Mouse (Mus musculus) MEL (cell line): ENCODE measurements around the gene Slc38a2. TPM values are rescaled to one million over a fixed set of nuclear protein-coding genes. Genes with fewer than 3 reads are reported as not detected.

ENCODE experiments used
- DNase-seq: peaks from one replicate; pipeline ENCODE4 v3.0.0; 2011; ENCODE audit warnings: low read depth, low spot score
- H3K27ac ChIP-seq: 2 replicates; pipeline ENCODE4 v1.5.1; 2012; ENCODE audit warnings: low read depth, mild to moderate bottlenecking, control low read depth, low read length, moderate library complexity; ENCODE audit not compliant: control insufficient read depth
- H3K27me3 ChIP-seq, 2 experiments: fragments of 150-350 bp in 1 of 2; sonication (generic) in 1 of 2; 2 replicates each; pipeline ENCODE4 v1.6.1; 2012; ENCODE audit warnings: low read length in 2 of 2, mild to moderate bottlenecking in 2 of 2, improper control_type of control experiment in 1 of 2, moderate library complexity in 1 of 2; ENCODE audit not compliant: insufficient read depth in 2 of 2, control insufficient read depth in 1 of 2
- H3K36me3 ChIP-seq, 2 experiments: 2 replicates each; pipeline ENCODE4 v1.6.1; 2012 to 2014; ENCODE audit warnings: low read length in 2 of 2, improper control_type of control experiment in 1 of 2, inconsistent platforms in 1 of 2, mild to moderate bottlenecking in 1 of 2; ENCODE audit not compliant: insufficient read depth in 2 of 2, control insufficient read depth in 1 of 2
- H3K4me1 ChIP-seq, 2 experiments: fragments of 150-350 bp in 1 of 2; sonication (generic) in 1 of 2; 2 replicates each; pipeline ENCODE4 v1.6.1; 2012; ENCODE audit warnings: low read length in 2 of 2, improper control_type of control experiment in 1 of 2, mild to moderate bottlenecking in 1 of 2; ENCODE audit not compliant: insufficient read depth in 2 of 2, control insufficient read depth in 1 of 2
- H3K4me3 ChIP-seq, 2 experiments: fragments of 150-350 bp in 1 of 2; sonication (generic) in 1 of 2; 2 replicates each; pipeline ENCODE4 v1.5.1; 2012; ENCODE audit warnings: low read depth in 2 of 2, low read length in 2 of 2, mild to moderate bottlenecking in 2 of 2, moderate library complexity in 2 of 2, control low read depth in 1 of 2, improper control_type of control experiment in 1 of 2; ENCODE audit not compliant: control insufficient read depth in 1 of 2, insufficient read depth in 1 of 2
- H3K79me2 ChIP-seq: 2 replicates; pipeline ENCODE4 v1.6.1; 2012; ENCODE audit warnings: mild to moderate bottlenecking, low read length, moderate library complexity; ENCODE audit not compliant: control insufficient read depth, poor library complexity, insufficient read depth
- H3K9ac ChIP-seq: 2 replicates; pipeline ENCODE4 v1.6.1; 2012; ENCODE audit warnings: low read depth, mild to moderate bottlenecking, control low read depth, low read length, moderate library complexity; ENCODE audit not compliant: control insufficient read depth, poor library complexity, severe bottlenecking
- H3K9me3 ChIP-seq: fragments of 150-350 bp; sonication (generic); replicated peaks from 2 replicates; pipeline ENCODE4 v1.6.1; 2012; ENCODE audit warnings: mild to moderate bottlenecking, low read length, improper control_type of control experiment, moderate library complexity; ENCODE audit not compliant: insufficient read depth
- BHLHE40 ChIP-seq: IDR thresholded peaks from 2 replicates; pipeline ENCODE4 v1.6.1; 2012; ENCODE audit warnings: low read depth, mild to moderate bottlenecking, inconsistent platforms, low read length, improper control_type of control experiment, borderline replicate concordance
- CHD1 ChIP-seq: IDR thresholded peaks from 2 replicates; pipeline ENCODE4 v1.6.1; 2012; ENCODE audit warnings: low read depth, mild to moderate bottlenecking, inconsistent platforms, low read length, improper control_type of control experiment
- CHD2 ChIP-seq: IDR thresholded peaks from 2 replicates; pipeline ENCODE4 v1.6.1; 2011; ENCODE audit warnings: low read length, improper control_type of control experiment
- CTCF ChIP-seq, 3 experiments: IDR thresholded peaks in 2 of 3; conservative IDR thresholded peaks in 1 of 3; 2 replicates each; pipeline ENCODE4 v1.5.1; 2011 to 2012; ENCODE audit warnings: low read length in 3 of 3, low read depth in 2 of 3, mild to moderate bottlenecking in 2 of 3, improper control_type of control experiment in 1 of 3, inconsistent platforms in 1 of 3, mixed read lengths in 1 of 3, moderate library complexity in 1 of 3; ENCODE audit not compliant: control insufficient read depth in 1 of 3, insufficient read depth in 1 of 3, poor library complexity in 1 of 3, severe bottlenecking in 1 of 3
- E2F4 ChIP-seq: IDR thresholded peaks from 2 replicates; pipeline ENCODE4 v1.6.1; 2011; ENCODE audit warnings: low read depth, low read length, improper control_type of control experiment, borderline replicate concordance
- ELF1 ChIP-seq: IDR thresholded peaks from 2 replicates; pipeline ENCODE4 v1.6.1; 2014; ENCODE audit warnings: low read depth, mild to moderate bottlenecking, inconsistent platforms, low read length, improper control_type of control experiment, moderate library complexity
- EP300 ChIP-seq, 2 experiments: IDR thresholded peaks; 2 replicates each; pipeline ENCODE4 v1.6.1; 2011; ENCODE audit warnings: improper control_type of control experiment in 2 of 2, low read length in 2 of 2, low read depth in 1 of 2, mild to moderate bottlenecking in 1 of 2
- GABPA ChIP-seq: IDR thresholded peaks from 2 replicates; pipeline ENCODE4 v1.6.1; 2012; ENCODE audit warnings: low read depth, mild to moderate bottlenecking, inconsistent platforms, low read length, improper control_type of control experiment, moderate library complexity
- HCFC1 ChIP-seq: IDR thresholded peaks from 2 replicates; pipeline ENCODE4 v1.6.1; 2012; ENCODE audit warnings: low read depth, mild to moderate bottlenecking, inconsistent platforms, low read length, improper control_type of control experiment, moderate library complexity
- KAT2A ChIP-seq: conservative IDR thresholded peaks from 2 replicates; pipeline ENCODE4 v1.6.1; 2012; ENCODE audit warnings: low read depth, low read length, improper control_type of control experiment, inconsistent platforms
- MAFK ChIP-seq: IDR thresholded peaks from 2 replicates; pipeline ENCODE4 v1.6.1; 2011; ENCODE audit warnings: low read depth, mild to moderate bottlenecking, low read length, improper control_type of control experiment, borderline replicate concordance
- MAZ ChIP-seq: IDR thresholded peaks from 2 replicates; pipeline ENCODE4 v1.6.1; 2012; ENCODE audit warnings: low read depth, mild to moderate bottlenecking, inconsistent platforms, low read length, improper control_type of control experiment
- MXI1 ChIP-seq: IDR thresholded peaks from 2 replicates; pipeline ENCODE4 v1.6.1; 2011; ENCODE audit warnings: mild to moderate bottlenecking, low read depth, low read length, improper control_type of control experiment
- MYB ChIP-seq: IDR thresholded peaks from 2 replicates; pipeline ENCODE4 v1.6.1; 2011; ENCODE audit warnings: mild to moderate bottlenecking, low read depth, low read length, improper control_type of control experiment
- MYC ChIP-seq: IDR thresholded peaks from 2 replicates; pipeline ENCODE4 v1.6.1; 2011; ENCODE audit warnings: low read depth, mild to moderate bottlenecking, low read length, improper control_type of control experiment, moderate library complexity
- POLR2A ChIP-seq, 2 experiments: IDR thresholded peaks; 2 replicates each; pipeline ENCODE4 v1.6.1; 2011 to 2012; ENCODE audit warnings: low read length in 2 of 2, mild to moderate bottlenecking in 2 of 2, control low read depth in 1 of 2, improper control_type of control experiment in 1 of 2, low read depth in 1 of 2, moderate library complexity in 1 of 2; ENCODE audit not compliant: control insufficient read depth in 1 of 2, insufficient read depth in 1 of 2, poor library complexity in 1 of 2
- POLR2AphosphoS5 ChIP-seq: IDR thresholded peaks from 2 replicates; pipeline ENCODE4 v1.6.1; 2012; ENCODE audit warnings: low read depth, borderline replicate concordance, mild to moderate bottlenecking, inconsistent platforms, low read length, moderate library complexity, mixed read lengths
- RAD21 ChIP-seq: IDR thresholded peaks from 2 replicates; pipeline ENCODE4 v1.6.1; 2011; ENCODE audit warnings: mild to moderate bottlenecking, low read depth, low read length, improper control_type of control experiment
- RCOR1 ChIP-seq: IDR thresholded peaks from 2 replicates; pipeline ENCODE4 v1.6.1; 2012; ENCODE audit warnings: low read depth, mild to moderate bottlenecking, inconsistent platforms, low read length, improper control_type of control experiment
- SIN3A ChIP-seq: IDR thresholded peaks from 2 replicates; pipeline ENCODE4 v1.6.1; 2012; ENCODE audit warnings: low read length, improper control_type of control experiment, inconsistent platforms
- TAL1 ChIP-seq: IDR thresholded peaks from 2 replicates; pipeline ENCODE4 v1.6.1; 2012; ENCODE audit warnings: mild to moderate bottlenecking, inconsistent platforms, low read length, moderate library complexity, mixed read lengths
- TBP ChIP-seq: IDR thresholded peaks from 2 replicates; pipeline ENCODE4 v1.8.0; 2011; ENCODE audit warnings: low read depth, low read length, improper control_type of control experiment
- USF2 ChIP-seq, 2 experiments: IDR thresholded peaks; 2 replicates each; pipeline ENCODE4 v1.6.1; 2011 to 2012; ENCODE audit warnings: improper control_type of control experiment in 2 of 2, low read length in 2 of 2, borderline replicate concordance in 1 of 2, inconsistent platforms in 1 of 2, low read depth in 1 of 2, mild to moderate bottlenecking in 1 of 2; ENCODE audit not compliant: insufficient read depth in 1 of 2
- ZC3H11A ChIP-seq: IDR thresholded peaks from 2 replicates; pipeline ENCODE4 v1.6.1; 2012; ENCODE audit warnings: low read depth, mild to moderate bottlenecking, inconsistent platforms, low read length, improper control_type of control experiment
- ZKSCAN1 ChIP-seq: IDR thresholded peaks from 2 replicates; pipeline ENCODE4 v1.6.1; 2012; ENCODE audit warnings: low read depth, mild to moderate bottlenecking, inconsistent platforms, low read length, improper control_type of control experiment, moderate library complexity
- ZNF384 ChIP-seq: IDR thresholded peaks from 2 replicates; pipeline ENCODE4 v1.6.1; 2012; ENCODE audit warnings: low read depth, mild to moderate bottlenecking, inconsistent platforms, low read length, improper control_type of control experiment
- polyA plus RNA-seq, 2 experiments: library from polyadenylated mRNA; stranded (reverse) in 1 of 2; unstranded in 1 of 2; fragments of >175 nt in 1 of 2; fragments of >200 nt in 1 of 2; gene quantifications; 2 replicates each; pipeline versions ENCODE4 v1.2.1 to v1.2.4; 2012; ENCODE audit warnings: low replicate concordance in 2 of 2, low read depth in 1 of 2; ENCODE audit not compliant: insufficient read length in 2 of 2, insufficient read depth in 1 of 2, missing spikeins in 1 of 2
- total RNA-seq: library from RNA; depleted of rRNA; stranded (reverse); fragments of 300-350 nt; gene quantifications from 2 replicates; pipeline ENCODE4 v1.2.3, GENCODE M21; 2012

The Slc38a2 gene
- total and polyA plus RNA-seq, 3 experiments = 80.6 to 590 (median 177) TPM

- TF ChIP-seq TBP (no peak), CHD1 (no peak), HCFC1 (no peak), MAFK (no peak), SIN3A (no peak), MXI1 (no peak), POLR2AphosphoS5 (no peak), ZNF384 (no peak), ZC3H11A (no peak), TAL1 (no peak), BHLHE40 (no peak), RAD21 (no peak), MYB (no peak), MAZ (no peak), EP300 (IDR thresholded peaks at IDR 0.05; ENCODE audit: low read depth in 1 of 2, low read length in 2 of 2) (no peak), ZKSCAN1 (no peak)
- no peak overlapping the region for H3K27ac ChIP-seq
- no peak overlapping the region for H3K9ac ChIP-seq
- no peaks in the 10 kb centered on the region for H3K79me2 ChIP-seq
- no peak overlapping the region for H3K4me3 ChIP-seq
- DNase-seq = no peak
- H3K4me1 ChIP-seq = peaks cover 20 to 26% of the 10 kb centered on the region in 2 experiments
- H3K27me3 ChIP-seq = no peaks in the 10 kb centered on the region
- H3K9me3 ChIP-seq = no peaks in the 10 kb centered on the region
- peaks cover 0 to 19% of the 10 kb centered on the region in 2 experiments; a peak in 2 of 4 replicates for H3K36me3 ChIP-seq
These were observed 20.6 kb upstream of the Slc38a2 start for GRCm38 (mm10) chr15:96720146-96720545.

DNA sequence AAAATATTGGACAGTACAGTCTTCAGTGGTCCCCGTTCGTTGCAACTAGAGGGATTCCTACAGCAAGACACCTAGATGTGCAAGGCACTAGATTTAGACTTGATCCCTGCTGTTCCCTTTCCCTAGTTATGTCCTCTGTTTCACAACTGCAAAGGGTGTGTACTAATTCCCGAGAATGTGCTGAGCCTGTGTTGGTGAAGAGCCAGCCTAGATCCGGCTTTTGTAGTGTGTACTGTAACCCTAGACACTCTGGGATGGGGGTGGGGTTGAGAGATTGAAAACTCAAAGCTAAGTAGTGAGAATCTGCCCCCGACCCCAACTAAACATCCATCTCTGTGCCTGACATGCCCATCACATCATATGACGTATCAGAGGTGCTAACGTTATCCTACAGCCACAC, 18.9 kb upstream of the Slc38a2 start:
- Histone ChIP-seq H3K9me3 (no peaks in the 10 kb centered on the region), H3K27ac (no peak overlapping the region), H3K4me1 (peaks cover 23 to 30% of the 10 kb centered on the region in 2 experiments), H3K79me2 (no peaks in the 10 kb centered on the region; the same call in 1 of the 2 replicates), H3K4me3 (no peak overlapping the region), H3K9ac (no peak overlapping the region), H3K27me3 (no peaks in the 10 kb centered on the region), H3K36me3 (peaks cover 0 to 27% of the 10 kb centered on the region in 2 experiments; a peak in 2 of 4 replicates)
- DNase-seq = no peak
- no peak for TF ChIP-seq KAT2A
- no peak for TF ChIP-seq CTCF (IDR thresholded peaks at IDR 0.05 in 2 of 3, conservative IDR thresholded peaks at IDR 0.05 in 1 of 3; ENCODE audit: control insufficient read depth in 1 of 3, insufficient read depth in 1 of 3, low read depth in 2 of 3, low read length in 3 of 3, poor library complexity in 1 of 3, severe bottlenecking in 1 of 3)
- TF ChIP-seq ZC3H11A = no peak
- TF ChIP-seq CHD2 = no peak
- TF ChIP-seq TBP = no peak
- no peak for TF ChIP-seq CHD1
- no peak for TF ChIP-seq MXI1
- no peak for TF ChIP-seq SIN3A
- TF ChIP-seq MYC = no peak
- no peak for TF ChIP-seq EP300 (IDR thresholded peaks at IDR 0.05; ENCODE audit: low read depth in 1 of 2, low read length in 2 of 2)
- no peak for TF ChIP-seq POLR2A (IDR thresholded peaks at IDR 0.05; ENCODE audit: control insufficient read depth in 1 of 2, insufficient read depth in 1 of 2, low read depth in 1 of 2, low read length in 2 of 2, poor library complexity in 1 of 2)
- no peak for TF ChIP-seq GABPA
- TF ChIP-seq HCFC1 = no peak
- TF ChIP-seq RCOR1 = no peak
- TF ChIP-seq USF2 (IDR thresholded peaks at IDR 0.05; ENCODE audit: borderline replicate concordance in 1 of 2, insufficient read depth in 1 of 2, low read depth in 1 of 2, low read length in 2 of 2) = no peak
- no peak for TF ChIP-seq E2F4
- TF ChIP-seq POLR2AphosphoS5 = no peak
- TF ChIP-seq ELF1 = no peak
